Mouse (Mus musculus) cerebellum, adult 18-20 months (tissue): ENCODE measurements around the gene Fam71e1.

Source experiments
- DNase-seq, 2 experiments: peaks; one replicate each; pipeline ENCODE4 v3.0.0; 2021

Gene Fam71e1

DNA sequence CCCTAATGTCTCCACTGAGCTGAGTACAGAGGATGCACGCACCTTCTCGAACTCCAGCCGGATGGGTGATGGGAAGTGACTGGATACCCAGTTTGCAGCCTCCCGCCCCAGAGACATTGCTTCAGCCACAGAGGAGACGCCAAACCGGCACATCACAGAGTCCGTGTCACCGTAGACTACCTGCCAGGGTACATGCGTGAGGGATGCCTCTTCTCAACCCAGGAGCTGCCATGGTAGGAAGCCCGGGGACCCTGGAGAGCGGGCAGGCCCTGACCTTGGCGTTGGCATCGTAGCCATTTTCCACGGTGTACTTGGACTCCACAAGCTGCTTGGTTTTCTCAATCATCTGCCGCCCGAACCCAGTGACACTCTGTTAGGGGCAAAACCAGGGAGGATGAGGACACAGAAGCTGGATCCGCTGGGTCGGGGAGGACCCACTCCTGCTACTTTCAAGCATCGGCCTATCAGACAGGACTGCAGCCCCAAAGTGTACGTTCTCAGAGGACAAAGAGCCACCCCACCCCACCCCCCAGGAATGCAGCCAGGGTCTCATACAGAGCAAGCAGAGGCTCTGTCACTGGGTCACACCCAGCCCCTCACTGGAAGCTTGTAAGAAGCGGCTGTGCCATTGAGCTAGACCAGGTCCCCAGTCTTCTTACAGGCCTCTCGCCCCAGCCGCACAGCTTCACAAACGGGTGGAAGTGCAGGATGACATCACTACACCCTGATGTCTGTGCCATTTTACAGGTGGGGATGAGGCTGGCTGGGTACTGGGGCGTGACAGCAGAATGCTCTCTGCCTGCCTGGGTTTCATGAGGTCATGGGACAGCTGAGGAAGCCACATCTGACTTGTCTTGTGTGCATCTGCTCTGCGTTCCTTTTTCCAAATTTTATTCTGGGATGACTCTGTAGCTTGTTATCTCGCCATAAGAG lies 39.5 kb downstream of the Fam71e1 start:
- peak in 1 of 2 experiments; percentile 15 for DNase-seq

DNA sequence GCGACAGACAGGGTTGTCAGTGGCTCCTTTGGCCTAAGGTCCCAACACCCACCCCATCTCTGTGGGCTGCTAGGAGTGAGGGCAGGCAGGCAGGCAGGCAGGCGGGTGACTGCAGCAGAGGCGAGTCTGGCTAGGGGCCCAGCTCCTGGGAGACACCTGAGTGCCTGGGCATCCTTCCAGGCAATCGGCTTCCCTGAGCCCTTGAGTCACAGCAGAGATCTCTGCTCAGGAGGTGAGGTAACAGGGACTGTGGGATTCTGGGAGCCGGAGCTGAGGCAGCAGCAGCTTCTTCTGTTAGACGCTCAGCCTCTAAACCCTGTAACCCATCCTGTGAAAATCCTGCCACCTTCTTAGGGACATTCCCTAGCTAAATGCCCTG lies 40.2 kb downstream of the Fam71e1 start:
- DNase-seq = peak; percentile 88

DNA sequence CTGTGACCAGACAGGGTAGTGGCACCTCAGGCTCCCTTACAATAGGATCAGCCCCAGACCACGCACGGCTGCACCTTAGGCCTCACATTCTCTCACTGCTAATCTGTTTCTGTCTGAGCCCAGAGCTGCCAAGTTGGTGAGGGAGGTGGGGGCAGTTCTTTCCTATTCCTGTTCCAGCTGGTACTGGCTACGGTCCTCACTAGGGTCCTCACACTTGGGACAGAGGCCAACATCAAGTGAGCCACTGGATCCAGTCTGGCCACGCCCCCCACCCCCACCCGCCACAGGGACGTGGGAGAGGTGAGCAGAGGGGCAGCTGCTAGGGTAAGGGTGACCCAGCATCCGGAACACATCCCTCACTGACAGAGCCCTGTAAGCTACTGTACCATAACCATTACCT lies 40.6 kb downstream of the Fam71e1 start:
- no peak for DNase-seq

DNA sequence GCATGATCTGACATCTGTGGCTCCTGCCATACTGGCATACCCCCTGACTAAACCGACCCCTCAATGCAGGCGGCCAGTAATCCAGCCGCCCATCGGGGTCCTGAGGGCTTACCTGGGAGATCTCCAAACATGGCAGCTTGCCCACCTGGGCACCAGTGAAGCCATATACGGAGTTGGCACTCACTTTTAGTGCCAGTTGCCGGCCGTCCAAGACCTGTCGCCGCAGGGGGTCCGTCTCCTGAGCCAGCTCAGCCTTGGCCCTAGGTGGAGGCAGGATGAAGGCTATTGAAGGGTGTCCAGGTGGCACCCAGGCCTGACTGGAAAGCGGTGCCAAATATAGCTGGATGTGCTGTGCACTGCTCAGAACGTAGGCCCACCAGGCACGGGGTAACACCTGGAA lies 41.1 kb downstream of the Fam71e1 start:
- peak; percentile 71 to 81 for DNase-seq

DNA sequence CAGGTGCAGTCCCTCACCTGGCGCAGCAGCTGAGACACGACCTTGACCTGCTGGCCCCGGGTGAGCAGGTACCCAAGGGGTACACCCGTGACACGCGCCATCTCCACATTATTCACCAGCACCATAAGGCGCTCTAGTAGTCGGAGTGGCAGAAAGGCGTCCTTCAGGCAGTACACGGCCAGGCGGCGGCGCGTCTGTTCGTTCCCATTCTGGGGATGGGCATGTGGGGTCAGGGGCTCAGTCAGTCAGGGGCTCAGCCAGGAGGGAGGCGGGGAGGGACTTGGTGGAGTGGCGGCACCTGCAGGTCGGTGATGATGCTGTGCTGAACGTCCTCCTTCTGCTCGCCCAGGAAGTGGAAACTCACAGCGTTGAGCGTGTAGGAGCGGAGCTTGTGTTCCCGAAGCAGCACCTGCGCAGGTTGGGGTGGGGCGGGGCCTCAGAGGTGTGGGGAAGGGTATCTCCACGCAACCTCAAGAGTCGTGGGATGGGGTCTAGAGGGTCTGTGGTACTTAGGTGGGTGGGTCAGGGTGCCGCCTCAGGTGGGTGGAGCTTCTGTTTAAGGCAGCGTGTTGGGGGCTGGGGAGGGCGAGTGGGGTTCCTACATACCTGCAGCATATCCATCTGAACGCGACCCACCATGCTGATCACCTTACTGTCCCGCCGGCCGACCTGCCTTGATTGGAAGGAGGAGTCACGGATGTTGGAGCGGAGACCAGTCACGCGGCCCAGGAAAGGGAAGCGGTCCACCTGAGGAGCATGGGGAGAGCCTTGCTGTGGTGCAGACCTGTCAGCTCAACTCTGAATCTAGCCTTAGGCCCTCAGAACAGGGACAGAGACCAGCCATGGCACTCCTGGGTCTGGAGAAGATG lies 42.6 kb downstream of the Fam71e1 start:
- DNase-seq = peak in 1 of 2 experiments; percentile 8

DNA sequence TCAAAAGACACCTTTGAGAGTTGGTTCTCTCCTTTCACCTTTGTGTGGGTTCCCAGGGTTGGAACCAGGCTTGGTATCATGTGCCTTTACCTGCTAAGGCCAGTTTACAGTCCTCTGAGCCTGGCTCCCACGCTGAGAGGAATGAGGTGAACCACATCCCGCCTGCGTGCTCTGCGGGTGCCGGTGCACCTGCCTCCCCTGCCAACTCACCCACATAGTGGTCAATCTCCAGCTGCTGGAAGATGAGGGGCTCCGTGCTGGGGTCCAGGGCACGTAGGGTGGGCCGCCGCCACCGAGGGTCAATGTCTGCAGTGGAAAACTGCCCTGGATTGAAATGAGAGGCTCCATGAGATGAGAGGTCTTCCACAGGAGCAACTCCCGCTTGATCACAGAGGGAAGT lies 46.2 kb downstream of the Fam71e1 start:
- no peak for DNase-seq

DNA sequence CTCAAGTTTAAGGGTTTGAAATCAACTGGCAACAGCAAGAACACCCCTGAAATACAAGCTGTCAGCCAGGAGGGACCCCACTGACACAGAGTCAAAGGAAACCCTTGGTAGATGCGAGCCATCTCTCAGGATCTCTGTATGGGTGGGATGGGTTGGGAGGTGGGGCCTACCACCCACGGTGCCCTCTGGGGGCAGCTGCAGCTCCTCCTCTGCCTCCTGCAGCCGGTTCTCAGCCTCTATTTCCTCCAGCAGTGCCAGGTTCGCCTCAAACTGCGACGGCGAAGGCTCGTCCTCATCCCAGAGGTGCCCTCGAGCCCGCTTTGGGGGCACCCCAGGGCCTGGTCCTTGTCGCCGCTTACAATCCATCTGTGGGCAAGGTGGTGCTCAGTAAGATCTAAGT lies 46.7 kb downstream of the Fam71e1 start:
- no peak for DNase-seq

DNA sequence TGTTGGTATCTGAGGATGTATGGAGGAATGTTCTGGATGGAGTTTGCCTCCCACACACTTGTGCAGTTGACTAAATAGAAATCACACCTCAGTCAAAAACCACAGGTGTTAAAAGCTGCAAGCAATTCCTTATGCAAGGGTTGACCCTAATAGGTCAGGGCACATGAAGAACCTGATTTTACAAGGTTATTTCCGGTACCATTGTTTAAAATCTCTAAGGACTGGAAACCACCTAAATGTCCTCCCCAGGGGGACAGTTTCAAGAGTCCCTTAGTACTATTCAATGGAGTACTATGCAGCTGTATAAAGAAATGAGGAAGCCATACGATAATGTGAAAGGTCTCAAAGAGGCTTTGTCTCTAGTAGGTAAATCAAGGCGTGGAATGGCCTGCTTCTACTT lies 49.9 kb downstream of the Fam71e1 start:
- DNase-seq = no peak

DNA sequence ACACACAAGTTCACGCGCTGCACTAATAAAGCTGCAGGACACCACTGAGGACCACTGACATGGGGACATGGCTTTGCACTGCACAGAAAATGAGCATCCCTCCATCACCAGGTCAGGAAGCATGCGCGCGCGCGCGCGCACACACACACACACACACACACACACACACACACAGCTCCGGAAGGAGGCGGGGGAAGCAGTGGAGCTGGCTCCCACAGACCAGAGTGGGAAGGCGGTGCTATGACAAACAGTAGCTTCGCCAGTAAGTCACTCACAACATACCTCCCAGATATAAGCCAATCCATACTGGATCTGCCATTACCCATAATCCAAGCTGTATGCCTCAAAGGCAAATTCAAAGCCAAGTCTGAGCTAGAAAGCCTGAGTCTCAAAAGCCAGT lies 50.7 kb downstream of the Fam71e1 start:
- no peak for DNase-seq

DNA sequence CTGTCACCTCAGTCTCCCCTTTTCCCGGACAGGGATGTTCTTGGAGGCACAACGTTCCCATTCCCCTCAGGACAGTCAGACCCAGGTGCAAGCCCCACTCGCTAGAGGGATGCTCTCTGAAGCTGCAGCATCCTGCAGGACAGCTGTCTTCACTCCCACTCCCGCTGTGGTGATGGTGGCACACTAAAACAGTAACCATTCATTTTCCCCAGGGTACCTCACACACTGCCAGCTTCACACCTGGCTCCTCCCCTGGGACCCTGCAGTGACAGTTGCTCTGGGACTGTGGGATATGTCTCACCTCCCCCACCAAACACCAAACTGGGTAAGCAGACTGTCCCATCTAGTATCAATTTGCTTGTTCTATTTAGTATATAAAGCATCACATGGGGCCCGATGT lies 51.3 kb downstream of the Fam71e1 start:
- peak in 1 of 2 experiments; percentile 21 for DNase-seq

DNA sequence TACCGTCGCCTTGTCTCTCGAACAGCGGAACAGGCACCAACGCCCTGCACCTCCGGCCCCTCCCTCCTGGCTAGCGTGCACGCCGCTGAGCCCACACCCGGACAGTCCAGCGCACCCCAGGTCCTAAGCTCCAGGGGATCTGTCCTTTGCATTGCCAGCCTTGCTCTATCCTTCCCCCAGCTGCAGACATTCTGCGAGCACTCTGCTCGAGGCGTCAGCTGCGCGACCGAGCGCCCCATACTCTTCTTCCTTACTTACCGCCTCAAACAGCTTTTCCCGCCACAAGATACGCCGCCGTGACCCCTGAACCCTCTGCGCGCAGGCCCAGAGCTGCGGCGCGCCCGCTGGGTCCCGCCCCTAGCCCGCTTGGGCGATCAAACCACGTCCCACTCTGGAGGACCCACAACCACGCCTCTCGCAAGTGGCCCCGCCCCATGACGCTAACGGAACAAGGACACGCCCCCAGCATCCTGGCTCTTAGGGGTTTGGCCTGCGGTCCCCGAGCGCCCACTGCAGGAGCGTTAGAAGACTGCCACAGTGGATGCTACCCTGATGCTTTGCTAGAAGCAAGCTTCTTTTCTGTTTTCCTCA lies 52.2 kb downstream of the Fam71e1 start, which contains the start of gene Pold1:
Pold1 (minus strand) TSS at position 353 of the 591 bp plus-strand sequence.
- DNase-seq = peak; percentile 99 to 100

DNA sequence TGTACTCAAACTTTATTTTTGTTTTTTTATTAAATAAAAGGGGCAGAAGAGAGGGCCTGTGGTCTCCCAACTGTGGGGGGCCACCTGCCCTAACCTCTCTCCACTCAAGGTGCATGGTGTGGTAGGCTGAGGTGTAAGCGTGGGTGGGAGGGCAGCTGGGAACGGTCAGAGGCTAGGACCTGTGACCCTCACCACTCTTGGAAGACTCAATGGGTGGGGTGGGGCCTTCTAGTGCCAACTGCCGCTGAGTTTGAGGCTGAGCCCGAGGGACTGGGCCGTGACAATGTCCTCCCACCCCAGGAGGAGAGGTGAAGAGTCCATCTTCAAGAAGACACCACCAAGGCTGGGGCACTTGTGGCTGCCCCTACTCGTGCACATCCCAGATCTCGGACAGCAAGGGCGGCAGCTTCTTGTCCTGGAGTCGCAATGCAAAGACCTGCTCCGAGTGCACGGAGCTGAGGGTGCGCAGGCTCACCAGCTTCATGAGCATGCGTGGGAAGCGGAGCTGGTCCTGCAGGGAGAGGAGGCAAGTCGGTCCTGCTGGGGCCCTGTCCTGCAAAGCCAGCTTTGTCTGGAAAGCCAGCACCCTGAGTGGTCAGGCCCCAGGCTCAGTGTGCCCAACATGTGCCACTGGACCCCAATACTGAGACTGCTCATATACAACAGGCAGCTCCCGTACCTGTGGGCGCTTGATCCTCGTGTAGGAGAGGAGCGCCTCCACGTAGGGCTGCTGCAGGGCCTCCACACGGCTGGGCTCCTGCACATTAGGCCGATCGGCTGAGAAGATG lies 53.4 kb downstream of the Fam71e1 start:
- peak in 1 of 2 experiments; percentile 21 for DNase-seq

DNA sequence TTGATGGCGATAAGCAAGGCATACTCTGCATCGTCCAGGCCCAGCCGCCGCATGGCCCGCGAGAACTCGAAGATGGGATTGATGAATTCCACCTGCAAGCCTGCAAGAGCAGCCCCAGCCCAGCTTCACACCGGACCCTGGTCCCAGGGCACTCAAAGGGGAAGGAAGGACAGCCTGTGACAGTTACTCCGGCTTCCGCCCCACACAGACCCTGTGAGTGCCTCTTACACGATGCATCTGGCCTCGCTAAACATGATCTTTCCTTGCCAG lies 54.0 kb downstream of the Fam71e1 start:
- DNase-seq = no peak
